10 mouse cellular contexts compared by ENCODE assay signal in genomic region chr8:3211456-3211855, GRCm38 (mm10).
A peak's percentile ranks its signal among the peaks of the same experiment; 100 is the strongest.
DNase-seq lines count a peak whose midpoint lies in the region; ATAC-seq lines count a peak whose summit lies in the region.
"Had no signal": no experiment of that assay in that cellular context is flagged by ENCODE, and none has a peak within 500 bp of the region (broad histone marks: within the 10 kb centered on the region; RNA-seq: fewer than 3 reads in every experiment).

No protein-coding gene starts in this region.

- no peak overlapping the region for H3K9ac ChIP-seq in heart, embryonic 11.5 days (ENCODE audit: low read depth, low read length)
- H3K9ac ChIP-seq: limb, embryonic 13.5 days had no signal

- H3K27me3 ChIP-seq in heart, embryonic 11.5 days (ENCODE audit: control insufficient read depth, insufficient read depth, low read length): no peaks in the 10 kb centered on the region
- H3K27me3 ChIP-seq: limb, embryonic 13.5 days had no signal

- H3K4me1 ChIP-seq in heart, embryonic 11.5 days (ENCODE audit: control insufficient read depth, insufficient read depth, low read length): peaks cover 12% of the 10 kb centered on the region

- intact Hi-C loops in left cerebral cortex, postnatal 14 days (cut with DNase I): no loop called here

- no peak overlapping the region for H3K4me2 ChIP-seq in heart, embryonic 11.5 days
- H3K4me2 ChIP-seq: limb, embryonic 13.5 days had no signal

- no peak for ATAC-seq in heart, embryonic 11.5 days (replicated peaks; ENCODE audit: insufficient number of reproducible peaks, low FRiP score, low TSS enrichment)

- 0 out of 2 replicates have a peak, but pooled peaks cover 2% of the 10 kb centered on the region for H3K36me3 ChIP-seq in heart, embryonic 11.5 days (ENCODE audit: control insufficient read depth, insufficient read depth, low read length)

- DNase-seq in heart, adult 18-20 months: peak; percentile 79 to 80
- DNase-seq in adipocyte (ENCODE audit: low spot score): peak; percentile 93
- DNase-seq in fibroblast of lung, adult 2 months (ENCODE audit: low read depth): peak; percentile 92
- DNase-seq in kidney, postnatal 14 days: peak; percentile 60
- no peak for DNase-seq in right cerebral cortex, postnatal 14 days
- no peak for DNase-seq in left cerebral cortex, postnatal 14 days (ENCODE audit: low spot score in 2 of 2)
- DNase-seq in right cerebral cortex, postnatal 36 days (ENCODE audit: low spot score in 2 of 2): no peak

- no peak overlapping the region for H3K4me3 ChIP-seq in heart, embryonic 11.5 days (ENCODE audit: low read depth, low read length)
- H3K4me3 ChIP-seq: limb, embryonic 13.5 days had no signal

- 82% methylated on average over 9 of the region's 9 CpGs for WGBS in heart, embryonic 11.5 days (ENCODE audit: insufficient replicate concordance)

- no peak overlapping the region for H3K27ac ChIP-seq in heart, embryonic 11.5 days (ENCODE audit: low read depth, low read length)
- H3K27ac ChIP-seq: limb, embryonic 13.5 days; stomach, postnatal 0 days had no signal

- no peaks in the 10 kb centered on the region for H3K9me3 ChIP-seq in heart, embryonic 11.5 days (replicated peaks; ENCODE audit: control insufficient read depth, low read length)
- H3K9me3 ChIP-seq: limb, embryonic 13.5 days had no signal

Comparison
In these comparisons a context has a peak if more than half of its experiments do, and no peak if none do; other contexts are left out.
1. DNase-seq: peak in heart, adult 18-20 months (2 of 2), adipocyte (single experiment), fibroblast of lung, adult 2 months (single experiment) and kidney, postnatal 14 days (single experiment); none in right cerebral cortex, postnatal 14 days (single experiment), left cerebral cortex, postnatal 14 days (0 of 2) and right cerebral cortex, postnatal 36 days (0 of 2).